Mouse (Mus musculus): Measurements from ENCODE around the gene Rpl3. TPM values are rescaled to one million over a fixed set of nuclear protein-coding genes. Genes with fewer than 3 reads are reported as not detected.
A peak's percentile ranks its signal among the peaks of the same experiment; 100 is the strongest.
"Not testable (repeated sequence)": the region's sequence is repeated elsewhere in the genome, so short reads cannot be mapped to it uniquely, and the experiment has no call there.

Rpl3 gene
- 100 to 1,000 TPM; 125 to 157 (median 135) TPM for total RNA-seq (2022)

- peak; percentile 58 for DNase-seq (ENCODE audit: low spot score)
Observed at GRCm38 (mm10) chr15:80091121-80091955, at the start of gene Rpl3, which contains the start of gene Syngr1. Rpl3 (minus strand) TSS chr15:80091868. Syngr1 (plus strand) TSS chr15:80091334.

GRCm38 (mm10) chr15:80140878-80141277, 49.2 kb upstream of the Rpl3 start:
- no peak for DNase-seq (ENCODE audit: low spot score)

GRCm38 (mm10) chr15:80140302-80140701, 48.6 kb upstream of the Rpl3 start:
- DNase-seq (ENCODE audit: low spot score), result no peak

- no peak for DNase-seq (ENCODE audit: low spot score)
Observed at GRCm38 (mm10) chr15:80137945-80138791, 46.5 kb upstream of the Rpl3 start.

GRCm38 (mm10) chr15:80136645-80137044, 45.0 kb upstream of the Rpl3 start:
- DNase-seq (ENCODE audit: low spot score), result no peak

GRCm38 (mm10) chr15:80135499-80135898, 43.8 kb upstream of the Rpl3 start:
- DNase-seq (ENCODE audit: low spot score), result no peak

GRCm38 (mm10) chr15:80134450-80134847, 42.8 kb upstream of the Rpl3 start:
- DNase-seq (ENCODE audit: low spot score), result no peak

GRCm38 (mm10) chr15:80133682-80134449, 42.2 kb upstream of the Rpl3 start:
- DNase-seq (ENCODE audit: low spot score), result peak; percentile 38

GRCm38 (mm10) chr15:80132993-80133586, 41.4 kb upstream of the Rpl3 start, which contains the start of gene Tab1:
Tab1 (plus strand) TSS chr15:80133127.
- peak; percentile 86 for DNase-seq (ENCODE audit: low spot score)

GRCm38 (mm10) chr15:80132452-80132851, 40.8 kb upstream of the Rpl3 start:
- DNase-seq (ENCODE audit: low spot score), result no peak

- DNase-seq (ENCODE audit: low spot score), result no peak
Observed at GRCm38 (mm10) chr15:80131421-80131820, 39.8 kb upstream of the Rpl3 start.

- no peak for DNase-seq (ENCODE audit: low spot score)
Observed at GRCm38 (mm10) chr15:80130689-80131088, 39.0 kb upstream of the Rpl3 start.

- no peak for DNase-seq (ENCODE audit: low spot score)
Observed at GRCm38 (mm10) chr15:80129982-80130381, 38.3 kb upstream of the Rpl3 start.

- no peak for DNase-seq (ENCODE audit: low spot score)
Observed at GRCm38 (mm10) chr15:80127191-80127590, 35.5 kb upstream of the Rpl3 start.

GRCm38 (mm10) chr15:80124651-80125050, 33.0 kb upstream of the Rpl3 start:
- no peak for DNase-seq (ENCODE audit: low spot score)

- DNase-seq (ENCODE audit: low spot score), result not testable (repeated sequence)
Observed at GRCm38 (mm10) chr15:80122431-80122830, 30.8 kb upstream of the Rpl3 start.

GRCm38 (mm10) chr15:80121721-80122325, 30.2 kb upstream of the Rpl3 start:
- no peak for DNase-seq (ENCODE audit: low spot score)

GRCm38 (mm10) chr15:80119076-80119475, 27.4 kb upstream of the Rpl3 start:
- DNase-seq (ENCODE audit: low spot score), result no peak

GRCm38 (mm10) chr15:80117154-80117553, 25.5 kb upstream of the Rpl3 start:
- no peak for DNase-seq (ENCODE audit: low spot score)

GRCm38 (mm10) chr15:80115866-80116794, 24.5 kb upstream of the Rpl3 start:
- DNase-seq (ENCODE audit: low spot score), result no peak
